Mouse (Mus musculus) brain, embryonic 14.5 days (tissue): Measurements from ENCODE around the gene Tspan5.

ENCODE experiments used
- CTCF ChIP-seq: fragments of 200-500 bp; IDR thresholded peaks from 2 replicates; pipeline ENCODE4 v1.5.1; 2012; ENCODE audit warnings: inconsistent platforms, mild to moderate bottlenecking, moderate library complexity, borderline replicate concordance; ENCODE audit not compliant: insufficient read depth, insufficient read length; ENCODE audit errors: extremely low read depth
- POLR2A ChIP-seq: fragments of 200-500 bp; IDR thresholded peaks from 2 replicates; pipeline ENCODE4 v1.6.1; 2012; ENCODE audit warnings: mild to moderate bottlenecking, inconsistent platforms, borderline replicate concordance; ENCODE audit not compliant: poor library complexity, insufficient read depth, insufficient read length, severe bottlenecking; ENCODE audit errors: extremely low read depth

DNA sequence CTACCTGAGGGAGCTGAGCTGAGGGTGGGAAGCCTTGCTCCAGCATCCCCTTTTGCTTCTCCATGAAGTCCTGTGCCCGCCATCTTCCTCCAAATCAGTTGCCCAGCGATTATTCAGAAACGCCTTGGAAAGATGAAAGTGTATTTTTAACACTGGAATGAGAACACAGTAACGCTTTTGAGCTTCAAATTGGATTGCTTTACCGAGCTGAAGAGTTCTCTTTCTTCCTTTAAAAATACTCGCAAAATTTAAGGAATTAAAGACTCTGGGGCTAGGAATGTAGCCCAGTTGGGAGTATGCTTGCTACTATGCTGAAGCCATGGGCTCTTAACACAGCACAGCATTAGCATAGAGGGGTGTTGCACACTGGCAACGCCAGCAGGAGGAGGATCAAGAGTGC is 54.0 kb downstream of the Tspan5 start:
- TF ChIP-seq POLR2A (no peak), CTCF (no peak)
